Mouse (Mus musculus) layer of hippocampus, adult 2 months (tissue): ENCODE results near the gene Olfr1303. TPM values are rescaled to one million over a fixed set of nuclear protein-coding genes. Genes with fewer than 3 reads are reported as not detected.

Source experiments
- DNase-seq, 2 experiments: peaks; one replicate each; pipeline ENCODE4 v3.0.0; 2022; ENCODE audit warnings: low spot score in 2 of 2
- H3K27ac ChIP-seq: fragments of 200-600 bp; 2 replicates; pipeline ENCODE4 v1.8.1; 2022
- H3K4me3 ChIP-seq: fragments of 200-600 bp; 2 replicates; pipeline ENCODE4 v1.8.1; 2022; ENCODE audit warnings: mild to moderate bottlenecking
- CTCF ChIP-seq: fragments of 200-600 bp; conservative IDR thresholded peaks from 2 replicates; pipeline ENCODE4 v1.8.1; 2022; ENCODE audit warnings: antibody characterized with exemption, mild to moderate bottlenecking, moderate library complexity
- long read RNA-seq, 2 experiments: library from polyadenylated mRNA; stranded (forward); transcript quantifications; one replicate each; pipeline ENCODE4 v2.0.0; 2021; ENCODE audit warnings: borderline mapping rate in 2 of 2
- total RNA-seq, 2 experiments: library from RNA; stranded (reverse); gene quantifications; 2 replicates each; pipeline ENCODE4 v1.2.3; 2021

Olfr1303 gene
- not detected for total RNA-seq
- long read RNA-seq, experiment 1, result 0 reads
- long read RNA-seq, experiment 2, result 0 reads

- Histone ChIP-seq H3K27ac (no peak within 1 kb of the TSS), H3K4me3 (no peak within 1 kb of the TSS)
- DNase-seq, result no peak
- TF ChIP-seq CTCF, result no peak
Measured at GRCm38 (mm10) chr2:111820240-111820639, at the start of gene Olfr1303. Gene Olfr1303 (minus strand): TSS chr2:111820340.

- DNase-seq, result no peak
- H3K4me3 ChIP-seq, result no peak overlapping the region
- TF ChIP-seq CTCF, result no peak
- H3K27ac ChIP-seq, result no peak overlapping the region
Measured at GRCm38 (mm10) chr2:111812936-111813335, 7.2 kb downstream of the Olfr1303 start.

- no peak within 1 kb of the TSS for H3K27ac ChIP-seq
Measured at GRCm38 (mm10) chr2:111777129-111777528, 43.0 kb downstream of the Olfr1303 start, which contains the start of gene Olfr1302. Gene Olfr1302 (plus strand): TSS chr2:111777429.

More at GRCm38 (mm10) chr2:111777129-111777528, 43.0 kb downstream of the Olfr1303 start, which contains the start of gene Olfr1302:
- no peak within 1 kb of the TSS for H3K4me3 ChIP-seq
- no peak for TF ChIP-seq CTCF
- DNase-seq, result no peak

Other genes with a start within 250 kb of the Olfr1303 start
- gene Olfr1297, start 193.8 kb downstream of the Olfr1303 start, total RNA-seq, result not detected
- not detected for gene Olfr1298, start 171.1 kb downstream of the Olfr1303 start, total RNA-seq
- gene Olfr1299, start 158.9 kb downstream of the Olfr1303 start, total RNA-seq, result not detected
- not detected for gene Olfr1301, start 69.3 kb downstream of the Olfr1303 start, total RNA-seq
- not detected for gene Olfr1302, start 42.9 kb downstream of the Olfr1303 start, total RNA-seq
- not detected for gene Olfr1305, start 56.8 kb upstream of the Olfr1303 start, total RNA-seq
- not detected for gene Olfr1306, start 95.9 kb upstream of the Olfr1303 start, total RNA-seq
- gene Olfr1307, start 129.1 kb upstream of the Olfr1303 start, total RNA-seq, result under 1 TPM; 0.02 to 0.05 TPM
- not detected for gene Olfr1308, start 144.6 kb upstream of the Olfr1303 start, total RNA-seq
- not detected for gene Olfr1309, start 169.9 kb upstream of the Olfr1303 start, total RNA-seq
- gene Olfr1310, start 192.4 kb upstream of the Olfr1303 start, total RNA-seq, result not detected
- not detected for gene Olfr1311, start 204.1 kb upstream of the Olfr1303 start, total RNA-seq
- not detected for gene Olfr1312, start 229.9 kb upstream of the Olfr1303 start, total RNA-seq